Mouse (Mus musculus): ENCODE measurements around the gene Heatr3. TPM values are rescaled to one million over a fixed set of nuclear protein-coding genes. Genes with fewer than 3 reads are reported as not detected.

Gene Heatr3
- polyA plus RNA-seq, 1 experiment from 2014 or later = 39.9 TPM

DNA sequence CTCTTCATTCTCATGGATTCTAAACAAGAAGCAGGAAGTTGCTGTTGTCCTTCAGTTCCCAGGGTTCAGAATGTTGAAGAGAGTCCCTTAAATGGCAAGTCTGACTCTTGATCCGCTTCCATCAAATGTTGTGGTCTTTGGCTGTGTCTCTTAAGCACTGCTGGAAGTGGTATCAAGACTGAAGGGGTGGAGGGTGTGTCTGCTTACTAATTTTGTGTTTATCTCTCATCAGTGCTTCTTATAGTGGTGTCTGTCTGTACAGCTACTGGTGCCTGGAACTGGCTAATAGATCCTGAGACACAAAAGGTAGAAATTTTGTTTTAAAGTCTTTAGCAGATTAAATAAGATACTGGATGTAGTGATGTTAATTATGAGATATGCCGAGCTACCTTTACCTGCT lies 12.8 kb upstream of the Heatr3 start:
- ATAC-seq (ENCODE audit: low FRiP score, low TSS enrichment) = no peak
- H3K27me3 ChIP-seq (ENCODE audit: control insufficient read depth, insufficient read depth, low read length) = no peaks in the 10 kb centered on the region

DNA sequence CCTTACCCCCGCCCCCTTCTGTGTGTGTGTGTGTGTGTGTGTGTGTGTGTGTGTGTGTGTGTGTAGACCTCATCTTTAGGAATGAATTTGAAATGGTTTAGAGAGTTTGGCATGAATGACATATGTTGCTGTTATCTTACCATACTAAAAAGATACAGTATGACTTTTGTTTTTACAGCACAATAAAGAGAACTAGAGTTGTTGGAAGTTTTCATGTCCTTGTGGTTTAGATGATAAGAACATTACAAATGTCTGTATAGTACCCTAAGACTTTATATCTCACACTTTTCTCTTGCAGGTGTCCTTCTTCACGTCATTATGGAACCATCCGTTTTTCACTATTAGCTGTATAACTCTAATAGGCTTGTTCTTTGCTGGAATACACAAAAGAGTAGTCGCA lies 8.3 kb upstream of the Heatr3 start:
- no peaks in the 10 kb centered on the region for H3K9me3 ChIP-seq (ENCODE audit: control insufficient read depth, low read length)
- DNase-seq (no peak), ATAC-seq (ENCODE audit: low FRiP score, low TSS enrichment) (no peak)
- H3K27me3 ChIP-seq (ENCODE audit: control insufficient read depth, insufficient read depth, low read length) = no peaks in the 10 kb centered on the region
- H3K4me1 ChIP-seq (ENCODE audit: control insufficient read depth, insufficient read depth, low read length) = no peaks in the 10 kb centered on the region
- no peak overlapping the region for H3K27ac ChIP-seq (replicated peaks; ENCODE audit: low read depth, low read length)
- H3K4me3 ChIP-seq (replicated peaks; ENCODE audit: low read depth, low read length) = no peak overlapping the region
- WGBS = 94% methylated on average over 4 of the region's 4 CpGs
- no peak overlapping the region for H3K9ac ChIP-seq (replicated peaks; ENCODE audit: low read length)
- H3K36me3 ChIP-seq (ENCODE audit: control insufficient read depth, insufficient read depth, low read length) = peaks cover 78% of the 10 kb centered on the region
- H3K4me2 ChIP-seq (ENCODE audit: low read length) = no peak overlapping the region

More for the DNA sequence above, 12.8 kb upstream of the Heatr3 start:
- Histone ChIP-seq H3K4me2 (ENCODE audit: low read length) (no peak overlapping the region), H3K9ac (replicated peaks; ENCODE audit: low read length) (no peak overlapping the region), H3K4me1 (ENCODE audit: control insufficient read depth, insufficient read depth, low read length) (no peaks in the 10 kb centered on the region), H3K4me3 (replicated peaks; ENCODE audit: low read depth, low read length) (no peak overlapping the region), H3K36me3 (ENCODE audit: control insufficient read depth, insufficient read depth, low read length) (peaks cover 55% of the 10 kb centered on the region), H3K27ac (replicated peaks; ENCODE audit: low read depth, low read length) (no peak overlapping the region), H3K9me3 (ENCODE audit: control insufficient read depth, low read length) (no peaks in the 10 kb centered on the region)
- DNase-seq = no peak
- WGBS = 96% methylated on average over 2 of the region's 2 CpGs

DNA sequence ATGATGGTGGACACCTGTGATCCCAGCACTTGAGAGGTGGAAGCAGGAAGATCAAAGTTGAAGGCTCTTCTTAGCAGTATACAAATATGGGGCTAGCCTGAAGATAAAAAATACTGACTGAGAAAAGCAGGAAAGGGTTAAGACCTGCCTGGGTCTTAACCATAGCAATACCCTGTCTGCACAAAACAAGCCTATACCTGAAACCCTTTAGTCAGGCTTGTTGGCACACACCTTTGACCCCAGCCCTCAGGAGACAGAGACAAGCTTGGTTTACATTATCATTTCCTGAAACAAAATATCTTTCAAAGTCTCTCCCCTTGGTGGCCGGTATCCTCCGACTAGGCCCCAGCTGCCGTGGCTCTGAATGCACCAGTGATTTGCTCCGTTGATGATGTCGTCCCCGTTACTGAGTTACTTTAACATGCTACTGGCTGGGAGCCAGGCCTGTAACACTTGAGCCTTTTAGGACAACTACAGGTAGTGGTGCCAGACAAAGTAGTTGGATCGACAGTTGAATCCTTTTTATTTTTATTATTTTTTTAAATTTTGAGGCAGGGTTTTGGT lies 6.8 kb upstream of the Heatr3 start:
- DNase-seq = no peak
- WGBS = 79% methylated on average over 7 of the region's 7 CpGs
- peaks cover 82% of the 10 kb centered on the region for H3K36me3 ChIP-seq (ENCODE audit: control insufficient read depth, insufficient read depth, low read length)

DNA sequence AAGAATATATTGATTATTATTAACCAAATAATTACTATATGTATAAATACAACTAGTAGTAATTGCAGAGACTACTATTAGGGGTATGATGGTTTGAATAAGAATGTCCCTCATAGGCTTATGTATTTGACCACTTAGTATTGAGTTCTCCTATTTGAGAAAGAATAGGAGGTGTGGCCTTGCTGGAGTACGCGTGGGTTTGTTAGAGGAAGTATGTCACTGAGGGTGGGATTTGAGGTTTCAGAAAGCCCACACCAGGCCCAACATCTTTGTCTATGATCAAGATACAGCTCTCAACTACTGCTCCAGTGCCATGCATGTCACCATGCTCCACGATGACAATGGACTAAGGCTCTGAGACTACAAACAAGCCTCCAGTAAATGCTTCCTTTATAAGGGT lies 1.6 kb downstream of the Heatr3 start:
- WGBS = 93% methylated on average over 3 of the region's 3 CpGs
- H3K9me3 ChIP-seq (ENCODE audit: control insufficient read depth, low read length) = no peaks in the 10 kb centered on the region
- no peak for DNase-seq
- H3K9ac ChIP-seq (replicated peaks; ENCODE audit: low read length) = no peak overlapping the region
- H3K36me3 ChIP-seq (ENCODE audit: control insufficient read depth, insufficient read depth, low read length) = peaks cover 54% of the 10 kb centered on the region
- H3K4me2 ChIP-seq (ENCODE audit: low read length) = peak overlapping the region; percentile 74
- ATAC-seq (ENCODE audit: low FRiP score, low TSS enrichment) = no peak
- no peaks in the 10 kb centered on the region for H3K27me3 ChIP-seq (ENCODE audit: control insufficient read depth, insufficient read depth, low read length)
- H3K27ac ChIP-seq (replicated peaks; ENCODE audit: low read depth, low read length) = no peak overlapping the region
- no peak overlapping the region for H3K4me3 ChIP-seq (replicated peaks; ENCODE audit: low read depth, low read length)
- peaks cover 12% of the 10 kb centered on the region for H3K4me1 ChIP-seq (ENCODE audit: control insufficient read depth, insufficient read depth, low read length)

More for the DNA sequence above, 6.8 kb upstream of the Heatr3 start:
- H3K9ac ChIP-seq (replicated peaks; ENCODE audit: low read length) = no peak overlapping the region
- no peak overlapping the region for H3K27ac ChIP-seq (replicated peaks; ENCODE audit: low read depth, low read length)
- no peaks in the 10 kb centered on the region for H3K4me1 ChIP-seq (ENCODE audit: control insufficient read depth, insufficient read depth, low read length)
- no peak for ATAC-seq (ENCODE audit: low FRiP score, low TSS enrichment)
- no peaks in the 10 kb centered on the region for H3K9me3 ChIP-seq (ENCODE audit: control insufficient read depth, low read length)
- H3K27me3 ChIP-seq (ENCODE audit: control insufficient read depth, insufficient read depth, low read length) = no peaks in the 10 kb centered on the region
- no peak overlapping the region for H3K4me3 ChIP-seq (replicated peaks; ENCODE audit: low read depth, low read length)
- no peak overlapping the region for H3K4me2 ChIP-seq (ENCODE audit: low read length)

DNA sequence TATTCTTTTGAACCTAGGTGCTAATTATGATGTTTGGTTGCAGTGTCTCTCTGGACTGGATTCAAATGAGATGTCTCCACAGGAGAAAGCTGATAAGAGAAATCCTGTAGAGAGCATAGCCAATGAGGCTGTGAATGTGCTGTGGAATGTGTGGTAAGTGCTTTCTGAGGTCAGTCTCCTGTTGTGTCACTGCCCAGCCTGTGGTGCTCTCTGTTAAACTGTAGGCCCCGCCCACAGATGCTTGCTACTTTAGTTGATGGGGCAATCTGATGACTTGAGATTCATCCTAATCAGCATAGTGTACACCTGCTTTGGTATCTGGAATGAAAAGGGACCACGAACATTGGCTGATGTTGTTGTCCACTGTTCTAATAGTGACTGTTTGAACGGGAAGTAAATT lies 4.0 kb downstream of the Heatr3 start:
- H3K9ac ChIP-seq (replicated peaks; ENCODE audit: low read length) = no peak overlapping the region
- no peaks in the 10 kb centered on the region for H3K27me3 ChIP-seq (ENCODE audit: control insufficient read depth, insufficient read depth, low read length)
- no peak overlapping the region for H3K4me3 ChIP-seq (replicated peaks; ENCODE audit: low read depth, low read length)
- H3K27ac ChIP-seq (replicated peaks; ENCODE audit: low read depth, low read length) = no peak overlapping the region
- peaks cover 12% of the 10 kb centered on the region for H3K4me1 ChIP-seq (ENCODE audit: control insufficient read depth, insufficient read depth, low read length)
- ATAC-seq (ENCODE audit: low FRiP score, low TSS enrichment) (no peak), DNase-seq (no peak)
- H3K36me3 ChIP-seq (ENCODE audit: control insufficient read depth, insufficient read depth, low read length) = peaks cover 59% of the 10 kb centered on the region
- H3K4me2 ChIP-seq (ENCODE audit: low read length) = no peak overlapping the region
- no peaks in the 10 kb centered on the region for H3K9me3 ChIP-seq (ENCODE audit: control insufficient read depth, low read length)
- 94% methylated on average over 3 of the region's 3 CpGs for WGBS

DNA sequence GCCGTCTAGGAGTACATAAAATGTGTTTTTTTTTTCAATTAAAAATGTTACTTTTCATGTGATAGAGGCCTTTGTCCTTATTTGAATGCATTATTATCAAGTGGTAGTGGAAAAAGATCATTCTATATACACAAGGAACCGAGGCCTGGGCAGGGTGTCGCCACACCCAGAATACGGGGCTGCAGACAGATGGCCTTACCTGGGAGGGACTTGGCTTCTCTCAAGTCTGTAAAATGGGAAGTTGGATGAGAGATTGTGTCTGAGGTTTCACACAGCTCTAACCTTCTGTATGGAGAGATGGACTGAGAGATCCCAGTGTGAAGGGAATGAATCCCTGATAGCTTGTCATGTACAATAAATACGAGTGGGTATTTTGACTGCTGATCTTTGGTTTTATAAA lies 6.4 kb downstream of the Heatr3 start:
- Histone ChIP-seq H3K27me3 (ENCODE audit: control insufficient read depth, insufficient read depth, low read length) (no peaks in the 10 kb centered on the region), H3K4me1 (ENCODE audit: control insufficient read depth, insufficient read depth, low read length) (peaks cover 6% of the 10 kb centered on the region), H3K9ac (replicated peaks; ENCODE audit: low read length) (no peak overlapping the region), H3K27ac (replicated peaks; ENCODE audit: low read depth, low read length) (no peak overlapping the region), H3K9me3 (ENCODE audit: control insufficient read depth, low read length) (no peaks in the 10 kb centered on the region), H3K4me3 (replicated peaks; ENCODE audit: low read depth, low read length) (no peak overlapping the region), H3K4me2 (ENCODE audit: low read length) (no peak overlapping the region), H3K36me3 (ENCODE audit: control insufficient read depth, insufficient read depth, low read length) (peaks cover 77% of the 10 kb centered on the region)
- 94% methylated on average over 5 of the region's 5 CpGs for WGBS
- ATAC-seq (ENCODE audit: low FRiP score, low TSS enrichment) = no peak
- DNase-seq = no peak

DNA sequence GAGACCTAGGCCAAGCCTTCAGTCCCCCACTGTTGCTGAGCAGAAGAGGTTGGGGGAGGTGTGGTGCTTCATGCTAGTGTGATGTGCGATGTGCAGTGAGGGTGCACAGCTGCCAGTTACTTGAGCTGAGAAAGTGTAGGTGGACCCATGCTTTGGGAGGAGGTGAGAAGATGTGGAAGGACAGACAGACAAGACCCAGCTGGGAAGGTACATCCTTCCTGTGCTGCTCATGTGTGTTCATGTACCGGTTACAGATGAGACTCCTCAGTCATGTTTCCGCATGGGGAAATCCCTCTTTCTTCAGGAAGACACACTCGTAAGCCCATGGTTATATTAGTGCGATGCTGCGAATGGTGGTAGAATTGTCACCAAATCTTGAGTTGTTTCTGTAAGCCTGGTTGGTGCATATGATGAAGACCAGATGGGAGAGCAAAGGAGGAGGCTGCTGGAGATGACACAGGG lies 13.3 kb downstream of the Heatr3 start:
- Histone ChIP-seq H3K27ac (replicated peaks; ENCODE audit: low read depth, low read length) (no peak overlapping the region), H3K4me1 (ENCODE audit: control insufficient read depth, insufficient read depth, low read length) (no peaks in the 10 kb centered on the region), H3K4me2 (ENCODE audit: low read length) (no peak overlapping the region), H3K9me3 (ENCODE audit: control insufficient read depth, low read length) (no peaks in the 10 kb centered on the region), H3K27me3 (ENCODE audit: control insufficient read depth, insufficient read depth, low read length) (no peaks in the 10 kb centered on the region), H3K4me3 (replicated peaks; ENCODE audit: low read depth, low read length) (no peak overlapping the region), H3K9ac (replicated peaks; ENCODE audit: low read length) (no peak overlapping the region), H3K36me3 (ENCODE audit: control insufficient read depth, insufficient read depth, low read length) (peaks cover 67% of the 10 kb centered on the region)
- ATAC-seq (ENCODE audit: low FRiP score, low TSS enrichment) = no peak
- WGBS = 95% methylated on average over 6 of the region's 6 CpGs
- no peak for DNase-seq

DNA sequence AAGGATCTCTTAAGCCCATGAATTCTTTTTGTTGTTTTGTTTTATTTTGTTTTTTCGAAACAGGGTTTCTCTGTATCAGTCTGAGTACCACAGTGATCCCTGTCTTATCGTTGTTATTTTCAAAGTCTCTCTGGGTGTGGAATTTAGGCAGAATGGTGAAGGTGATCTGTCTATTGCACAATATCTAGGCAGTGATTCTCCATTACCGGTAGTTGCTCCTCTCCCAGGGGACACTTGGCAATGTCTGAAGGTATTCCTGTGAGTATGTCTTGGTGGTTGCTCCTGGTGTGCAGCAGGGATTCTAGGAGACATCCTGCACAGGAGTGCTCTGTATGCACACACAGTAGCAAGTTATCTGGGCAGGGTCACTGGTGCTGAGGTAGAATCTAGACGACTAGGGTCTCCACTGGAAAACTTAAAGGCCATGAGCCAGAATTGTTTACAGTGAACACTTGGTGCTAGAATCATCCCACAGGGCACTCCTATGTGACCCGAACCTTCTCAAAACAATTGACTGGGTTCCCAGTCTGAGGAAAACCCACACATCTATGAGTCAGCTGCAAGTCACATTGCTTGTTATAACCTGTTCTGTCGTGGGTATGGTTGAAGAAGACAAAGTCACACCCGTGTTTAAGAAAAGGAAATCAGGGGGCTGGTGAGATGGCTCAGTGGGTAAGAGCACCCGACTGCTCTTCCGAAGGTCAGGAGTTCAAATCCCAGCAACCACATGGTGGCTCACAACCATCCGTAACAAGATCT lies 22.8 kb downstream of the Heatr3 start:
- Histone ChIP-seq H3K27me3 (ENCODE audit: control insufficient read depth, insufficient read depth, low read length) (no peaks in the 10 kb centered on the region), H3K9me3 (ENCODE audit: control insufficient read depth, low read length) (no peaks in the 10 kb centered on the region), H3K9ac (replicated peaks; ENCODE audit: low read length) (no peak overlapping the region), H3K27ac (replicated peaks; ENCODE audit: low read depth, low read length) (no peak overlapping the region), H3K36me3 (ENCODE audit: control insufficient read depth, insufficient read depth, low read length) (peaks cover 86% of the 10 kb centered on the region), H3K4me1 (ENCODE audit: control insufficient read depth, insufficient read depth, low read length) (no peaks in the 10 kb centered on the region), H3K4me3 (replicated peaks; ENCODE audit: low read depth, low read length) (no peak overlapping the region), H3K4me2 (ENCODE audit: low read length) (no peak overlapping the region)
- DNase-seq = no peak
- 92% methylated on average over 9 of the region's 10 CpGs for WGBS
- ATAC-seq (ENCODE audit: low FRiP score, low TSS enrichment) = no peak

DNA sequence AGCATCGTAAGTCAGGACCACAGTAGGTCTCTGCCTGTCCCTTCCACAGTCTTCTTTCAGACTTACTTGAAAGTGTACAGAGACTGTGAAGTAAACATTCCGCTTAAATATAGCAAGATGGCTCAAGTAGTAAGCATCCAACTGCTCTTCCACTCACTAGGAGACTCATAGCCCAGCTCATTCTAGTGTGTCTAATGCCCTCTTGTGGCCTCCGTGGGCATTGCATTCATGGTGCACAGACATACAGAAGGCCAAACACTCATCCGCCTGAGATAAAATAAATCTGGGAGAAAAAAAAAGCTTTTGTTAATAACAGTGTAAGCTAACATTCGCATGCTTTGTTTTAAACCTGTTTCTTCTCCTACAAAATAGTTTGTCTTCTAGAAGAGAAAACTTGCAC lies 23.8 kb downstream of the Heatr3 start:
- H3K36me3 ChIP-seq (ENCODE audit: control insufficient read depth, insufficient read depth, low read length) = peaks cover 90% of the 10 kb centered on the region
- no peak overlapping the region for H3K9ac ChIP-seq (replicated peaks; ENCODE audit: low read length)
- WGBS = 78% methylated on average over 5 of the region's 5 CpGs
- no peak overlapping the region for H3K4me3 ChIP-seq (replicated peaks; ENCODE audit: low read depth, low read length)
- H3K4me1 ChIP-seq (ENCODE audit: control insufficient read depth, insufficient read depth, low read length) = no peaks in the 10 kb centered on the region
- H3K4me2 ChIP-seq (ENCODE audit: low read length) = no peak overlapping the region
- H3K27me3 ChIP-seq (ENCODE audit: control insufficient read depth, insufficient read depth, low read length) = no peaks in the 10 kb centered on the region
- no peak overlapping the region for H3K27ac ChIP-seq (replicated peaks; ENCODE audit: low read depth, low read length)
- no peaks in the 10 kb centered on the region for H3K9me3 ChIP-seq (ENCODE audit: control insufficient read depth, low read length)
- DNase-seq (peak; percentile 76), ATAC-seq (ENCODE audit: low FRiP score, low TSS enrichment) (no peak)

Data from midbrain, embryonic 14.5 days (tissue).